Mouse (Mus musculus): Measurements from ENCODE around the gene Napsa. TPM values are rescaled to one million over a fixed set of nuclear protein-coding genes. Genes with fewer than 3 reads are reported as not detected.

Napsa gene
- polyA plus RNA-seq, 2 experiments from 2014 or later: 0.52 to 6.7 TPM

DNA sequence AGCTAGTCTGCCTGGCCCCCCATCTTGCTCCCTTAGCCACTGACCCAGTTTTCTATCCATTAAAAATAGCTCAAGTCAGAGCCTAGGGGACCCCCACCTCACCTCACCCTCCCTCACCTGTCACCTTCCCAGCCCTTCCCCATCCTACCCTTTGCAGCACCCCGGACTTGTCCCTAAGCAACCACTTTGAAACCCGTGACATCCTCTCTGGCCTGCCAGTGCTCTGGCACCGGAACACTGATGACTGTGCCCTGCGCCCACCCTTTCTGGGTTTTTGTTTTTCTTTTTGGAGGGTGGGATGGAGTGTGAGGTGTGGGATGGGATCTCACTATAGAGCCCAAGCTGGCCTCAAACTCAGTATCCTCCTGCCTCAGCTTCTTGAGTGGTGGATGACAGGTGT lies 25.5 kb downstream of the Napsa start:
- ATAC-seq: no peak

DNA sequence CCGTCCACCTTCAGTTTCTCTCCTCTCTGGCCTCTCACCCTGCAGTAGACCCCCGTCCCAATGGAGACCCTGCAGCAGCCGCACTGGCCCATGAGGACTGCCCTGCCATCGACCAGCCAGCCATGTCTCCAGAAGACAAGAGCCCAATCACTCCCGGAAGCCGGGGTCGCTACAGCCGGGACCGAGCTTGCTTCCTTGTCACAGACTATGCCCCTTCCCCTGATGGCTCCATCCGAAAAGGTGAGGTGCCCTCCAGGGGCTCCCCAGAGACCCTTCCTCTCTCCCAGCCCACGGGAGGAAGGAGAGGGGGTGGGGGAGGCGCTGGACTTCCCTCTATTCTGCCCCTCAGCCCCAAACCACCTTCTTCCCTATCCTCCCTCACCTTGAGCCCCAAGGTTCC lies 26.2 kb downstream of the Napsa start:
- ATAC-seq: no peak

DNA sequence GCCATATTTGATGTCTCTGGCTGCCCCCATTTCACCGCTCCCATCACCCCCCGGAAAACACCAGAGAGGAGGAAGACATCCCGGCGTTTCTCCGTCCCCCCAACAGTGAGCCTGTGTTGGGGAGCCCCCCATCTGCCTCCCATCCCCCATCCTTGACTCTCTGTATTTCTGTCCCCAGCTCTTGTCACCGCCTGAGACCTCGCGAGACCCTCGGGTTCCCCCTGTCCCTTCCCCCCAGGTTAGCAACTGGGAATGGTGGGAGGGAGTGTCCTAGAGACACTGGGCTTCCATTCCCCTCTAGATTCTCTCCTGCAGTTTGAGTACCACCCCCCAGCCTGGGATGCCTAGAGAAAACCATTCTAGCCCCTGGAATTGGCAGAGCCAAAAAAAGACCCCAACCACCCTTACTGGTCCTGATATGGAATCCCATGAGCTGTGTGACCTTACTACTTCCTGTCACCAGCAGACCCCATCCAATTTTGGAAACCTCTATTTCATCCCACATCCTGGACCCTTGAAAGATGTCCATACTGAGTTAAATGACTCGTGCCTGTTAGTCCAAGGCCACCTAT lies 28.6 kb downstream of the Napsa start:
- ATAC-seq: no peak

DNA sequence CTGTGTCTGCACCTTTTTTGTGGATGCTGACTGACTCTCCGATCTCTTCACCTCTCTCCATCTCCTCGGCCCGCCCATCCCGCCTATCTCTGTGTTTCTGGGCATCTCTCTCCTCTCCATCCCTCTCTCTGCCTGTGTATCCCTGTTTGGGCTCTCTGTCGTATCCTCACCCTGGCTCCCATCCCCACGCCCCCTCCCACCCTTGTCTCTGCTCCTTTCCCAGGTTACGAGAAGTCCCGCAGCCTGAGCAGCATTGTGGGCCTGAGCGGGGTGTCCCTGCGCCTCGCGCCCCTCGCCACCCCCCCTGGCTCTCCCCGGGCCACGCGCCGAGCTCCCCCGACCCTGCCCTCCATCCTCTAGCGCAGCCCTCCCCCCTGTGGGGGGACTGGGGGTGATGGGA lies 29.5 kb downstream of the Napsa start:
- ATAC-seq: no peak

DNA sequence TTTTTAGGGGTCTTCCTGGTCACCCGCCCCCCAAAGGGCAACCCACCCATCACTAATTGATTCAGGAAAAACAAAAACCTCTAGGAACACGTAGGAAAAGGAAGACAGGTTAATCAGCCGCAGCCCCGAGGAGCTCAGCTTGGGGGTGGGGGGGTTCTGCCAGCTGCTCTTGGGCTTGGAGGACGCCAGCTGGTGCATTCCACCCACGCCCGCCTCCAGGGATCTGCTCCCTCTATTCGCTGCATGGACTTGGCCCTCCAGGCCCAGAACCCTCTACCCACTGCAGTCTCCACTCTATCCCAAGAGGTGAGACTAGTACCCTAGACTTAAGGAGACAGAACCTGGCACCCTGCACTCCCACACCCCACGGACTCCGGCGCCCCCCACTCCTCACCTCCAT lies 30.3 kb downstream of the Napsa start:
- ATAC-seq: no peak

DNA sequence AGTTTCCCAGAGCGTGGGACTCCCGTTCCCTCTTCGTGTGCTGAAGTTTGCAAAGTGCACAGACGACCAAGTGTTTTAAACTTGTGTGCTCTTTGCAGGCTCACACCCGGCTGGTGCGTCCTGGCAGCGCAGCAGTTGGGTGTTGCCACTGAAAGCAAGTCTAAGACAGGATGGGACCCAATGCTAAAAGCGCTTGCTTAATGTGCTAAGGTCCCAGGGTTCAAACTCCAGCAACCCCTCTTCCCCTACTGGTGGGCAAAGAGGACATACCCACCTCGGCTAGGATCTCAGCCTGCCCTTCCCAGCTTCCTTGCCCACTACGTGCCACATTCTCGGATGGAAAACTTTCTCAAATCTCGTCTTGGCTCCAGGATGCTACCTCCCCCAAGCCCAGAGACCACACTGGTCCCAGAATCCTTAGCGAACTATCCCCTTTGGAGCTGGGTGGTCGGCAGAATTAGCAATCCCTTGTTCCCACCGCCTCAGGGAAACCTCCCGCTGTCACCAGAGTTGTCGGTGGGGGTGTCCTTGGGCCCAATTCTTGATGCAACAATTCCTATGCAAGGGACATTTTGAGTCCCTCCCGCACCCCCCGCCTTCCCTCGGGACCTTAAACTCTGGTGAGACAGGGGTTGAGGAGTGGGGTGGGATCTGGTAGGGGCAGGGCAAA lies 31.1 kb downstream of the Napsa start:
- no peak for ATAC-seq

DNA sequence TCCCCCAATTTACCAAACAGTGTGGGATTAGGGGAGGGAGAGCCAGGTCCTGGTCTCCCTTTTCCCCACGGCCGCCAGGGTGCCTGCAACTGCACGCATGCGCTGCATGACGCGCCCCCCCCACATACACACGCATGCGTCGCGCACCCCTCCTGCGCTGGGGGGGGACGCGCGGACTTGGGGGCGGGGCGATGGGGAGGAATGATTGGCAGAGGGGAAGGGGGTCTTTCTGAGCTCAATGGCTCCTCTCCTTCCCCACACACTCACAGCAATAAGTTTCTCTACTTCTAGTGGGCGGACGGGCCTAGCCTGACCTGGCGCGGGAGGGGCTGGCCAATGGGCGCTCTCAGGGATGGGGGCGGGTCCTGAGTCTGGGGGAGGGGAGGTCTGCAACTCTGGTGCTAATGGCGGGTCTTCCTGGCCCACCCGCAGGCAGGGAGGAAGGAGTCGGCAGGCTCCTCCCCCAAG lies 32.0 kb downstream of the Napsa start:
- ATAC-seq: no peak

DNA sequence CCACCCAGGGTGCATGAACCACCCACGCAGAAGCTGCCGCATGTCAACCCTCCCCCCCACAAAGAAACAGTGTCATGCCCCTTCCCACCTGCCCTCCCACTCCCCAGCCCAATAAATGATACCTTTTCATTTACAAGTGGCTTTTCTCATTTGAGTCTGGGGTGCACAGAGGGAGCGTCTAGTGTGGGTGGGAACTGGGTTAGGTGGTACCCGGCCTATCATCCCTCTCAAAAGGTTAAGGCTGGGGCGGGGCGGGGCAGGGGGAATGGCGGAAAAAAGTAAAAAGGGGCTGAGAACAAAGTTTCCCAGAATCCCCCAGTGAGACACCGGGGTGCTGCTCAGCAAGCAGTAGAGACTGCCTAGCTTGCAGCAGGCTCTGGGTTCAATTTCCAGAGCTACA lies 32.4 kb downstream of the Napsa start:
- ATAC-seq: no peak

DNA sequence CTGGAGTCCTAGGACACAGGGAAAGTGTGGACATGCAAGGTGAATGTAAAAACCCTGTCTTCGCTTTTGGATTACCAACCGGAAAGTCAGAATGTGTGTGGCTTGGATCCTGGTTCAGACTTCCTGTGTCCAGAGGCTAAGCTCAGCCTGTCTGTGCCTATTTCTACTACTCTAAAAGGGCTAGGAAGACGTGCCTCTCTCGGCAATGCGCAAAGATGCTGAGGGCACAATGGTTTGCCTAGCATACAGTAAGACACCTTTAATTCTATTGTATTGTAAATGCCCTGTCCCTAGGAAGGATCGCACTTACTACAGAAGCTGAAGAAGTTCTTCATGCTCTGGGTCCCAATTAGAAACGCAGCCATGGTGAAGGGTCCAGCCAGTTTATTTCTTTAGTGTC lies 33.3 kb downstream of the Napsa start:
- no peak for ATAC-seq

DNA sequence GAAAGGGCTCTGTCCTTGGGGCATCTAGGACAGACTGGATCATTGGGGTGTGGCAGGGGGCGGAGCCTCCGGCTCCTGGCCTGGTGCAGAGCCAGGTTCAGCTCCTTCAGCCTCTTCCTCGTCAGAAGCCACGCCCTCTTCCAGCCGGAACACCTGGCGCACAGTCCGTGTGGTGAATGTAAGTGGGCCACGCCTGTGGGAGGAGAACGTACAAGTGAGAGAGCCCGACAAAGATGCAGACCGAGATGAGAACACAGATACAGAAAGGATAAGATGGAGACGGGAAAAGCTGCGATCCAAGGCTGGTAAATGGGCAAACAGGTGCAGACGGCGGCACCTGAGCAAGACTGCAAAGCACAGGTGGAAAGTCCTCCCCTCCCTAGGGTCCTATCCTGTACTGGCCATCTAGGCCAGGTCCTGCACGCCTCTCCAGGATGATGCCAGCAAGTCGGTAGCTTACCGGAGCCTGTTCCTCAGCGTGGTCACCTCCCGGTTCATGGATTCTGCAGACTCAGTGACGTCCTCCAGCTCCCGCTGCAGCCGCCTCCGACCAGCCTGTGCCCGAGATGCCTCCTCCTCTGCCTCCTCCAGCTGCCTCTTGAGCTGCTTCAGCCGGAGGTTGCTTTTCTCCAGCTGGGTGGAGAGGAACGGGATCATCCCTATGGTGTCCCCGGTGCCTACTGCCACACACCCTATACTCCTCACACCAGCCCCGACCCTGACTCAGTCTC lies 34.2 kb downstream of the Napsa start:
- ATAC-seq: no peak

DNA sequence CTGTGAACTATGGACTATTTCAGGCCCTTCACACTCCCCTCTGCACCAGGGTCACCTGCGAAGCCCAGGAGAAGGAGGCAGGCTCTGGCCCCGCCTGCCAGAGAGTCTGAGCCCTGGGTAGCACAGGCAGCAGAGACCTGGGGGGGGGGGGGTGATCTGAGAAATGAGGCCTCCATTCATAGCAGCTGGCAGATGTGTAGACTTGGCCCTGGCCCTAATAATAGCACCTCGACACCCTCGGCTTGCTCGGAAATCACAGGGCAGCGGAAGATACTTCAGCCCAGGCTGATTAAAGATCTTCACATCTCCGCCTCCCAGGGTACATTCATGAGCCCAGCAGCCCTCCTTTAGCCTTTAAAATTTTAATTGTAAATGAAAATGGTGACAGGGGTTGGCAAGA lies 40.0 kb downstream of the Napsa start:
- ATAC-seq: no peak

DNA sequence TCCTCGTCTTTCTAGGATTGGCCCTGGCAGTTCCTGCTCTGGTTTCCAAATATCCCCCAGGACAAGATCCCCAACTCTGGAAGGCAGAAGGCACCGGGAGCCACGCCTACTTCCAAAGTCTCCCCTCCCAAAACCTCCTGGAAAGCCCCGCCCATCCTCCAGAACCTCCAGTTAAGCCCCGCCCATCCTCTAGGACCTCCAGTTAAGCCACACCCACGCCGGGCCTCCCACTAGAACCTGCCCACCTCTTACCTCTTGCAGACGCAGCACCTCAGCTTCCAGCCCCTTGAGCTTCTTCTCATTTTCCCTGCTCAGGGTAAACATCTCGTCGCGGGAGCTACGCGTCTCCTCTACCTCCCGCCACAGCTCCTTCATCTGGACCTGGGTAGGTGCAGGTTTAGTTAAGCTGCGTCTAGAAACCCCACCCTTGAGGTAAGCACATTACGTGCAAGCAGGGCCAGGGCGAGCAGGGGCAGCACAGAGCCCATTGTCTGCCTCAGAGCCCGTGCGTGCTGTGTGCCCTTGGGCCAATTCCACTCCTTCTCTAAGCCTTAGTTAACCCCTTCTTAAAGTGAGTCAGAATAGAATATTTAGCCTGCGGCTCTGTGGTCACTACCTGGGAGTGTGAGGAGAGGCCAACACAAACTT lies 42.0 kb downstream of the Napsa start:
- ATAC-seq: no peak

DNA sequence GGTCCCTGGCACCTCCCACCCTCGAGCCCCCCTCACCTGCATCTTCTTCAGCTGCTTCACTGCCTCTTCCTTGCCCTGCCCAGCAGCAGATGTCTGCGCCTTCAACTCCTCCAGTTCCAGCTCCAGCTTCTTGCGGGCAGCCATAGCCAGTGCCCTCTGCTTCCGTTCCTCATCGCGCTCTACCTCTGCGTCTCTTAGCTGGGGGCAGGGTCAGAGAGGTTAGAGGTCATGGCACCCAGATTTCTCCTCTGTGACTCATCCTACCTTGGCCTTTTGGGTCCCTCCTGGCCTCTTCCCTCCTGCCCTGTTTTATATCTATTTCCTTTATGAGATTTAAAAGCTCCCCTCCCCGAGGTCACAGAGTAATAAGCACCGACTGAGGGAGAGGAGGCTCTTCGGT lies 43.1 kb downstream of the Napsa start:
- ATAC-seq: no peak

DNA sequence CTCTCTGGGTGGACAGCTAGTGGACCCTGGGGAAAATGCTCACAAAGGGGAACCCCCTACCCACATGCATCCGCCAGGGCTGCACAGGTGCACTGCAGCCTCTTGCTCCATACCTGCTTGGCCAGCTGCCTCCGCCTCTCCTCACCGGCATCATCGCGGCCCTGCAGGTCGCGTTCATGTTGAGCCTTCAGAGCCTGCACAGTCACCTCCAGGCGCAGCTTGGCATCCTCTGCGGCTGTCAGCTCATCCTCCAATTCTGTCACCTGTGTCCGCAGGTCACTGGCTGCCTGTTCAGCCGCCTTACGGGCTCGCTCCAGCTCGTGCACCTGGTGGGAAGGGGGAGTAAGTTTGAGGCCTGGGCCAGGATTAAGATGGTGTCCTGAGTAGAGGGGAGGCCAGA lies 43.8 kb downstream of the Napsa start:
- no peak for ATAC-seq

DNA sequence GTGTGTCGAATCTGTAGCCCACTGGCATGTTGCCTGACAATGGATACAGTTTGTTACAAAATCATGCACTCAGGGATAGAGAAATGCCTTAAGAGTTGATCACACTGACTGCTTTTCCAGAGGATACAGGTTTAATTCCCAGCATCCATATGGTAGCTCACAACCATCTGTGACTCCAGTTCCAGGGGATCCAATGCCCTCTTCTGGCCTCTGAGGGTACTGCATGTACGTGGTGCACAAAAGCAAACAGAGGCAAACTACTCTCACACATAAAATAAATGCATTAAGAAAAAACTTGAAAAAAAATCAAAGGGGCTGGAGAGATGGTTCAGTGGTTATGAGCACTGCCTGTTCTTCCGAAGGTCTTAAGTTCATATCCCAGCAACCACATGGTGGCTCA lies 44.9 kb downstream of the Napsa start:
- ATAC-seq: no peak

DNA sequence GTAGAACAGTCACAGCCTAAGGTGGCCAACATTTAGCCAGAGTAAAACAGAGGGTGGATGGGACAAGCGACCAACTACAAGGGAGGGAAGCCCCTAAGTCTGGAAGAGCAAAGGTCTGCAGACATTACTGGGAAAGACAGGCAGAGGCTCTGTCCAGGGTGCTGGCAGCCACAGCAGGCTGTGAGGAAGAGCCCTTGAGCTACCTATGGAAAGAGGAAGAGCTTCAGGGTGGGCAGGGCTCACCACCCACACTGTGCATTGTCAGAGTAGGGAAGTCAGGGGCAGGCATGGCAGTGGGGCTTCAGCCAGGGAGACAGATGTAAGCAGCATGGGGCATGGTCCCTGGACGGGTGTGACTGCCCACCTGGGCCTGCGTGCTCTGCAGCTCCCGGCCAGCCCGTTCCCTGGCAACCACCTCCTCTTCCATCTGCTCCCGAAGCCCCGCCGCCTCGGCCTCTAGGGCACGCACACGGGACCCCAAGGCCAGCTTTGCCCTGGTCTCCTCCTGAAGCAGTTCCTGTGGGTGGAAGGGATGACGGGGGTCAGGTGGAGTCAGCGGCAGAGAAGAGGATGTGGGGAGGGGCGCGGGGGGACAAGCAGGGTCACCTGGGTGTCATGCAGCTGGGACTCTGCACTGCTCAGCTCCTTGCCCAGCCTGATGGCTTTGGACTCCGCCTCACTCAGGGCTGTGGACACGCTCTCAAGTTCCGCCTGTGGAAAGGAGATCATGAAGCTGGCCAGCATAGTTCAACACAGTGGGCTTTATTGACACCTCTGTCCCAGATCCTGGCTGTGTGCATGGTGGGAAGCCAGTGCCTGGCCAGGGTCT lies 51.7 kb downstream of the Napsa start:
- no peak for ATAC-seq

DNA sequence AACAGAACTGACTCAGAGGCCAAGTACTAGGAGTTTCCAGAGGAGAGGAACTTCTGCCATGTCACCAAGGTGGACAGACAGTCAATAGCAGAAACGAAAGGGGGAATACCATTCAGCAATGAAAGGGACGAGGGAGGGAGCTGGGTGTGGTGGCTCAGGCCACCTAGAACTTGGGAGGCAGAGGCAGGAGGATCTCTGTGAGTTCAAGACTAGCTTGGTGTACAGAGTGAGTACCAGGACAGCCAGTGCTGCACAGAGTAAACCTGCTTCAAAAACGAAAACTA lies 52.3 kb downstream of the Napsa start:
- ATAC-seq: no peak

DNA sequence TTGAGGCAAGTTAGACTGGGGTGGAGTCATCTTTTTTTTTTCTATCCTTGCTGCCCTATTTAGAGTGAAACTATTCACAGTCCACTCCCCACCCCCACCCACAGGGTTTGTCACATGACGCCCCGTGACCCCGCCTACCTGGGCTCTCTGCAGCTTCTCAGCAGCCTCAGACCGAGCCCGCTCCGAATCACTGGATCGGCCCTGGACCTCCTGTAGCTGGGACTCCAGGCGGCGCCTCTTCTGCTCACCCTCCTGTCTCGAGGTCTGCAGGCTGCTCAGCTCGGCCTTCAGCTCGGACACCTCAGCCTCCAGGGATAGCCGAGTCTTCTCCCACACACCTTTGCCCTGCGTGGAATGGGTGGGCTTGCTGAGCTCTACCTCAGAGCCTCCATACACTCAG lies 52.6 kb downstream of the Napsa start:
- no peak for ATAC-seq

DNA sequence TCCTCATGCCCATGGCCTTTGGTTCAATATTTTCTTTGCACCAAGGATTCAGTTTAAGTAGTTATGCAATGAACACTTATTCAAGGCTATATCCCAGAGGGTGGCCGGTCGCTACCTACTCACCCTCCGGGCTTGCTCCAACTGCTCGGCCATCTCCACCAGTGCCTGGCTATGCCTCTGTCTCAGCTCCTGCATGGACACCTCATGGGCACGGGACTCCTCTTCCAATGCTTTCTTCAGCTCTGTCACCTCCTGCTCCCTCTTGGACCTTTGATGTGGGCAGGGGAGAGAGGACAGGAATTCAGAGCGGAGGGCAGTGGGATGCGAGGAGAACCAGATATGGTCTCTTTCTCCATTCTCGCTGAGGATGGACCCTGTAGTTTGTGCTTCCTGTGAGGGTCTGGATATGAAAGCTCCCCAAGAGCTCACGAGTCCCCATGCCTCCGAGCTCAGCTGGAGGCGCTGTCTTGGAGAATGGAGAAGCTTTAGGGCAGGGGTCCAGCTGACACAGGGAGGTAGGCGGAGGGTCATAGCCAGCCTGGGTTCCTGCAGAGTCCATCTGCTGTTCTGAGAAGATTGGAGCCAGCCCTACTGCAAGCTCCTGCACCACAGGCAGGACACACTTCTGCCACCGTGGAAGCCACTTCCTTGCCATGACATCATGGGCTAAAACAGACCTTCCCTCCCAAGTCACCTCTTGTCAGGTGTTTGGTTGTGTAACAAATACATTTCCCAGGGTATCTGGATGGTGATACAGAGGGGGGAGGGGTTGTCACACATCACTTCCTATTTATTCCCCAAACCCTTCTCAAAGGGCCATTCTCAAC lies 53.3 kb downstream of the Napsa start:
- no peak for ATAC-seq

DNA sequence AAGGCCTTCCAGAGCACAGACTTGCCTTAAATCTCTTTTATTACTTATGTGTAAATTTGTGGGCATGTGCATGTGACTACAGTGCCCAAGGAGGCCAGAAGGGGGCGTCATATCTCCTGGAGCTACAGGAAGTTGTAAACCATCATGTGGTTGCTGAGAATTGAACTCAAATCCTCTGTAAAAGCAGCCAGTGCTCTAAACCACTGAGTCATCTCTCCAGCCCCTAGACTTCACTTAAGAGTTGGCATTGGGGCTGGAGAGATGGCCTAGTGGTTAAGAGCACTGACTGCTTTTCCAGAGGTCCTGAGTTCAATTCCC lies 53.8 kb downstream of the Napsa start:
- ATAC-seq: no peak

DNA sequence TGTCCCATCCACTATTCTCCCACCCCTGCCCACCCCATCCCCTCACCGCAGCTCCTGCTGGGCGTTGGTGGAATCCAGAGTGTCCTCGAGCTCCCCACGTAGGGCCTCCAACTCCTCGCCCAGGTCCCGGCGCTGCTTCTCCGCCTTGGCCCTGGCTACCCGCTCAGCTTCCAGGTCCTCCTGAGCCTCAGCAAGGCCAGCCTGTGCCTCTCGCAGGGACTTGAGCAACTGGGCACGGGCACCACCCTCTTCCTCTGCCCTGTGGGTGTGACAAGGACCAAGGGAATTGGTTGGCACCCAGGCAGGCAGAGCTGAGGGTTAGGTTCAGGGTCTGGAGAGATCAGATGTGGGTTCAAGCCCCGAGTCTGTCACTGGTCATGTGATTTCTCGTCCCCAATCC lies 54.8 kb downstream of the Napsa start:
- ATAC-seq: no peak

DNA sequence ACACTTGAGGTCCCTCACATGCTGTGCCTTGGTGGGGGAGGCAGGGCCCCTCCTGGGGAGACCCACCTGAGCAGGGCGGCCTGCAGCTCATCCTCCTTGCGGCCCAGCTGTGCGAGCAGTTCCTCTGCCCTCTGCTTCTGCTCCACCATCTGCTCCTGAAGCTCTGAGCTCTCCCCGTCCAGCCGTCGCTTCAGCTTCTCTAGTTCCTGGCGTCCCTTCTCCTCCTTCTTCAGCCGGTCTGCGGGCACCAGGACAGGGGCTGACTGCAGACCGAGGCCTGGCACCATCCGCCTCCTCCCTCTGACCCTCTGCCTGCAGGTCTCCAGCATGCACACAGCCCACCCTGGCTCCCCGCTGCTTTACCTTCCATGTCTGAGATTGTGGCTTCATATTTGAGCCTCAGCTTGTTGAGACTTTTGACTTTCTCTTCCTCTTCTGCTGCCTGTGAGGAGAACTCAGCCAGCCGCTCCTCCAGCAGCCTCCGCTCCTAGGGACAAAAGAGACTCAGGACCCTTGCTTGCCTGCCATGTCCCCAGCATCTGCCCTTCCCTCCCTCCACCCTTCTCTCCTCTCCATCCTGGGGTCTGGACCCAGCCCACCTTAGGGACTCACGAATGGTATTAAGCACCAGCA lies 56.3 kb downstream of the Napsa start:
- no peak for ATAC-seq

Data from CD4-positive, CD25-positive, alpha-beta regulatory T cell, adult 4 months (primary cell).